13 mouse cellular contexts compared by ENCODE assay signal in the genomic region with DNA sequence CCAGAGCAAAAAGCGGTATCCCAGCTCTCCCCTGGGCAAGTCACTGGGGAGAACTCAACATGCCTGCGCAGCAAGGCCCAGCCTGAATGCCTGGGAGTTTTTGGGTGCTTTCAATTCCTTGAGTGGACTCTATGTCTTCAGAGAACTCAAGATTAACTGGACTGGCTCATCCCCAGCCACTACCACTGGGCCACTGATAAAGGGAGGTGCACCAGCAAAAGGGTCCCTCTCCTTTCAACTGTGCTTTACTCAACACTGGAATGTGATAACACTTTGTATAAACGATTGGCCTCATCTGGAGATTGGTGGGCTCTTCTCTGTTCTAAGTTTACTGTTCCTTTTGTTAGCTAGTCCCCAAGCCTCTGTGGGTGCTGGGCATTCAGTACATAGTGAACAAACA. TPM values are rescaled to one million over a fixed set of nuclear protein-coding genes. Genes with fewer than 3 reads are reported as not detected.
A peak's percentile ranks its signal among the peaks of the same experiment; 100 is the strongest.
DNase-seq lines count a peak whose midpoint lies in the region; ATAC-seq lines count a peak whose summit lies in the region.
"Had no signal": no experiment of that assay in that cellular context is flagged by ENCODE, and none has a peak within 500 bp of the region (broad histone marks: within the 10 kb centered on the region; RNA-seq: fewer than 3 reads in every experiment).

No protein-coding gene starts in this region.

- peak overlapping the region; percentile 89 for H3K4me3 ChIP-seq in heart, embryonic 10.5 days
- H3K4me3 ChIP-seq in megakaryocyte, embryonic 14.5 days (replicated peaks), result peak overlapping the region; percentile 33
- H3K4me3 ChIP-seq in erythroblast, embryonic 14.5 days (replicated peaks), result peak overlapping the region; percentile 93
- peak overlapping the region; percentile 89 for H3K4me3 ChIP-seq in liver, embryonic 16.5 days (ENCODE audit: low read depth, low read length)
- H3K4me3 ChIP-seq: myocyte had no signal

- peaks cover 30% of the 10 kb centered on the region for H3K4me1 ChIP-seq in heart, embryonic 10.5 days
- peaks cover 72% of the 10 kb centered on the region for H3K4me1 ChIP-seq in megakaryocyte, embryonic 14.5 days
- peaks cover 76% of the 10 kb centered on the region for H3K4me1 ChIP-seq in erythroblast, embryonic 14.5 days (ENCODE audit: control insufficient read depth)
- peaks cover 50% of the 10 kb centered on the region for H3K4me1 ChIP-seq in liver, embryonic 16.5 days (ENCODE audit: control insufficient read depth, low read depth, low read length)

- H3K36me3 ChIP-seq in heart, embryonic 10.5 days, result no peaks in the 10 kb centered on the region
- H3K36me3 ChIP-seq in megakaryocyte, embryonic 14.5 days (replicated peaks; ENCODE audit: low read length), result no peaks in the 10 kb centered on the region
- H3K36me3 ChIP-seq in erythroblast, embryonic 14.5 days (ENCODE audit: control insufficient read depth), result peaks cover 64% of the 10 kb centered on the region
- peaks cover 4% of the 10 kb centered on the region; the same call in 1 of the 2 replicates for H3K36me3 ChIP-seq in liver, embryonic 16.5 days (ENCODE audit: control insufficient read depth, insufficient read depth)
- H3K36me3 ChIP-seq: limb, embryonic 10.5 days had no signal

- H3K27ac ChIP-seq in heart, embryonic 10.5 days, result peak overlapping the region; percentile 94; the same call in 1 of the 2 replicates
- peak overlapping the region; percentile 96 for H3K27ac ChIP-seq in liver, embryonic 16.5 days (ENCODE audit: low read length)
- H3K27ac ChIP-seq: limb, embryonic 10.5 days had no signal

- H3K9ac ChIP-seq in liver, embryonic 16.5 days (ENCODE audit: low read depth, low read length), result peak overlapping the region; percentile 98

- H3K9me3 ChIP-seq in heart, embryonic 10.5 days, result no peaks in the 10 kb centered on the region
- no peaks in the 10 kb centered on the region for H3K9me3 ChIP-seq in megakaryocyte, embryonic 14.5 days
- H3K9me3 ChIP-seq in erythroblast, embryonic 14.5 days (ENCODE audit: control insufficient read depth, low read length), result no peaks in the 10 kb centered on the region
- H3K9me3 ChIP-seq in liver, embryonic 16.5 days (replicated peaks; ENCODE audit: control insufficient read depth, low read length), result no peaks in the 10 kb centered on the region
- H3K9me3 ChIP-seq: limb, embryonic 10.5 days had no signal

- H3K27me3 ChIP-seq in heart, embryonic 10.5 days (ENCODE audit: insufficient read depth, poor library complexity, severe bottlenecking), result peaks cover 66% of the 10 kb centered on the region
- H3K27me3 ChIP-seq in megakaryocyte, embryonic 14.5 days (replicated peaks), result peaks cover 56% of the 10 kb centered on the region
- peaks cover 32% of the 10 kb centered on the region for H3K27me3 ChIP-seq in erythroblast, embryonic 14.5 days (ENCODE audit: control insufficient read depth)
- H3K27me3 ChIP-seq in liver, embryonic 16.5 days (ENCODE audit: control insufficient read depth, insufficient read depth, low read depth, low read length), result peaks cover 10% of the 10 kb centered on the region

- peak overlapping the region; percentile 71 for H3K4me2 ChIP-seq in liver, embryonic 16.5 days (ENCODE audit: low read depth, low read length)

- WGBS in heart, embryonic 10.5 days, result 52% methylated on average over 3 of the region's 3 CpGs
- WGBS in liver, embryonic 16.5 days (ENCODE audit: insufficient replicate concordance), result 60% methylated on average over 3 of the region's 3 CpGs

- ATAC-seq in megakaryocyte, adult 5-6 weeks (ENCODE audit: poor library complexity, severe bottlenecking), result no peak
- ATAC-seq in liver, embryonic 16.5 days (ENCODE audit: low read depth), result 0 out of 2 replicates have a peak, but pooled peaks have one; percentile 6
- ATAC-seq: activated CD4-positive, CD25-positive, alpha-beta regulatory T cell, adult 4 months had no signal

- DNase-seq in heart, embryonic 10.5 days (ENCODE audit: low spot score), result no peak
- no peak for DNase-seq in heart, adult 8-10 months (ENCODE audit: low spot score)
- no peak for DNase-seq in thymus, postnatal 10 days (ENCODE audit: low spot score in 2 of 2)
- no peak for DNase-seq in thymus, postnatal 36 days
- DNase-seq: B cell, adult 2 months; lung, postnatal 36 days had no signal

RNA-seq across cellular contexts. Expression of gene Sptb, which starts 2.2 kb away (rescaled TPM):
- polyA plus RNA-seq in heart, embryonic 10.5 days (2016; fragmentation: Nextera tagmentation; extraction: Ambion mirVana), result 11.5 and 17.4 TPM in 2 replicates
- 10 to 100 TPM; 91.9 to 98.2 (median 95.8) TPM for total RNA-seq in heart, adult 8-10 months (2022)
- polyA plus RNA-seq in megakaryocyte, embryonic 14.5 days (2012; ENCODE audit: insufficient read depth, low replicate concordance), result 23.3 and 25.7 TPM in 2 replicates
- 1.3 and 2.3 TPM in 2 replicates for total RNA-seq in megakaryocyte, adult 5-6 weeks (2015)
- total RNA-seq in megakaryocyte, adult 5-6 weeks (2017), result 2.4 and 6.1 TPM in 2 replicates
- 192 and 204 TPM in 2 replicates for polyA plus RNA-seq in erythroblast, embryonic 14.5 days (2012)
- polyA plus RNA-seq in liver, embryonic 16.5 days (2015; fragmentation: Nextera tagmentation; extraction: Ambion mirVana), result 66.5 and 77.6 TPM in 2 replicates

RNA-seq across cellular contexts. Expression of gene Churc1, which starts 57.2 kb away (rescaled TPM):
- 145 and 165 TPM in 2 replicates for polyA plus RNA-seq in heart, embryonic 10.5 days (2016; fragmentation: Nextera tagmentation; extraction: Ambion mirVana)
- 10 to 100 TPM; 74.6 to 86.6 (median 80.5) TPM for total RNA-seq in heart, adult 8-10 months (2022)
- 5.6 TPM in 1 of 2 replicates, not detected in the other for polyA plus RNA-seq in megakaryocyte, embryonic 14.5 days (2012; ENCODE audit: insufficient read depth, low replicate concordance)
- 43.5 and 78.3 TPM in 2 replicates for total RNA-seq in megakaryocyte, adult 5-6 weeks (2015)
- 32.6 and 37.0 TPM in 2 replicates for total RNA-seq in megakaryocyte, adult 5-6 weeks (2017)
- 0.53 and 0.94 TPM in 2 replicates for polyA plus RNA-seq in erythroblast, embryonic 14.5 days (2012)
- 67.7 and 70.1 TPM in 2 replicates for polyA plus RNA-seq in liver, embryonic 16.5 days (2015; fragmentation: Nextera tagmentation; extraction: Ambion mirVana)

RNA-seq across cellular contexts. Expression of gene Fntb, which starts 57.2 kb away (rescaled TPM):
- polyA plus RNA-seq in heart, embryonic 10.5 days (2016; fragmentation: Nextera tagmentation; extraction: Ambion mirVana), result 36.9 and 39.2 TPM in 2 replicates
- 10 to 100 TPM; 12.8 to 16.1 (median 14.9) TPM for total RNA-seq in heart, adult 8-10 months (2022)
- polyA plus RNA-seq in megakaryocyte, embryonic 14.5 days (2012; ENCODE audit: insufficient read depth, low replicate concordance), result 13.4 and 35.3 TPM in 2 replicates
- 3.1 and 5.2 TPM in 2 replicates for total RNA-seq in megakaryocyte, adult 5-6 weeks (2015)
- total RNA-seq in megakaryocyte, adult 5-6 weeks (2017), result 2.2 and 2.8 TPM in 2 replicates
- 6.1 and 7.3 TPM in 2 replicates for polyA plus RNA-seq in erythroblast, embryonic 14.5 days (2012)
- polyA plus RNA-seq in liver, embryonic 16.5 days (2015; fragmentation: Nextera tagmentation; extraction: Ambion mirVana), result 21.7 and 22.8 TPM in 2 replicates

Comparison
In these comparisons a context has a peak if more than half of its experiments do, and no peak if none do; other contexts are left out.
1. H3K4me3 ChIP-seq: peak in every context shown above with its lines; median percentile 93 in erythroblast, embryonic 14.5 days; 89 in heart, embryonic 10.5 days; 89 in liver, embryonic 16.5 days; 33 in megakaryocyte, embryonic 14.5 days.
2. RNA of gene Churc1, which starts 57.2 kb away (polyA plus RNA-seq): 145 to 165 TPM in heart, embryonic 10.5 days and 67.7 to 70.1 TPM in liver, embryonic 16.5 days; 5.6 TPM in megakaryocyte, embryonic 14.5 days and 0.53 to 0.94 TPM in erythroblast, embryonic 14.5 days; every median in the first group is over 10 times any median in the second.